Mouse (Mus musculus) ES-E14 (cell line): Measurements from ENCODE around the gene Gpc2. TPM values are rescaled to one million over a fixed set of nuclear protein-coding genes. Genes with fewer than 3 reads are reported as not detected.

ENCODE experiments used
- DNase-seq: peaks from one replicate; pipeline ENCODE4 v3.0.0-alpha.2; 2013; ENCODE audit warnings: low read depth, low spot score
- H3K27ac ChIP-seq: 2 replicates; pipeline ENCODE4 v1.5.1; 2012; ENCODE audit warnings: low read depth, mild to moderate bottlenecking, low read length, moderate library complexity, mixed read lengths; ENCODE audit not compliant: poor library complexity, insufficient read depth, severe bottlenecking
- H3K36me3 ChIP-seq: 2 replicates; pipeline ENCODE4 v1.6.1; 2012; ENCODE audit warnings: mild to moderate bottlenecking, low read length, moderate library complexity, mixed read lengths; ENCODE audit not compliant: control insufficient read depth, poor library complexity, insufficient read depth, severe bottlenecking
- H3K4me1 ChIP-seq, 2 experiments: fragments of 150-350 bp in 1 of 2; sonication (generic) in 1 of 2; 2 replicates each; pipeline ENCODE4 v1.6.1; 2012; ENCODE audit warnings: low read length in 2 of 2, mild to moderate bottlenecking in 1 of 2, mixed read lengths in 1 of 2; ENCODE audit not compliant: control insufficient read depth in 2 of 2, insufficient read depth in 2 of 2, poor library complexity in 1 of 2
- H3K4me3 ChIP-seq, 2 experiments: fragments of 150-350 bp in 1 of 2; sonication (generic) in 1 of 2; 2 replicates each; pipeline ENCODE4 v1.5.1; 2012; ENCODE audit warnings: low read length in 2 of 2, low read depth in 1 of 2, mild to moderate bottlenecking in 1 of 2, mixed read lengths in 1 of 2; ENCODE audit not compliant: insufficient read depth in 1 of 2, poor library complexity in 1 of 2, severe bottlenecking in 1 of 2
- H3K9ac ChIP-seq: 2 replicates; pipeline ENCODE4 v1.6.1; 2012; ENCODE audit warnings: low read depth, mild to moderate bottlenecking, low read length, mixed read lengths; ENCODE audit not compliant: poor library complexity, insufficient read depth, severe bottlenecking
- H3K9me3 ChIP-seq: fragments of 150-350 bp; sonication (generic); 2 replicates; pipeline ENCODE4 v1.6.1; 2012; ENCODE audit warnings: low read depth, mild to moderate bottlenecking, low read length; ENCODE audit not compliant: control insufficient read depth, insufficient read depth
- HCFC1 ChIP-seq: IDR thresholded peaks from 2 replicates; pipeline ENCODE4 v1.6.1; 2012; ENCODE audit warnings: low read length, inconsistent platforms, borderline replicate concordance; ENCODE audit not compliant: insufficient read depth
- ZC3H11A ChIP-seq: IDR thresholded peaks from 2 replicates; pipeline ENCODE4 v1.6.1; 2012; ENCODE audit warnings: low read depth, mild to moderate bottlenecking, inconsistent platforms, low read length, borderline replicate concordance
- in situ Hi-C, 2 experiments: fragments of 600-800 bp; cut with MboI; formaldehyde crosslinking; loops; one replicate each; pipeline ENCODE4 v1.15.1; 2025; ENCODE audit warnings: low sequenced_read_pairs in 2 of 2, inconsistent platforms in 1 of 2; ENCODE audit not compliant: unreplicated experiment in 2 of 2
- total RNA-seq: library from RNA; depleted of rRNA; stranded (reverse); fragments of 300-350 nt; gene quantifications from 2 replicates; pipeline ENCODE4 v1.2.3, GENCODE M21; 2012; rRNA removed

Gene Gpc2
- total RNA-seq, 1 experiment, result 14.9 TPM

GRCm38 (mm10) chr5:138225700-138226099, 54.1 kb downstream of the Gpc2 start, which contains the start of gene Nxpe5:
Gene Nxpe5, plus strand, starts transcription at chr5:138225898.
- H3K4me1 ChIP-seq, result no peaks in the 10 kb centered on the region
- in situ Hi-C loops, result no loop called here
- no peak within 1 kb of the TSS for H3K9ac ChIP-seq
- no peaks in the 10 kb centered on the region for H3K9me3 ChIP-seq
- no peak within 1 kb of the TSS for H3K27ac ChIP-seq
- no peak within 1 kb of the TSS for H3K4me3 ChIP-seq
- no peak for TF ChIP-seq ZC3H11A
- no peak for TF ChIP-seq HCFC1
- no peaks in the 10 kb centered on the region for H3K36me3 ChIP-seq
- no peak for DNase-seq

Other genes with a start within 250 kb of the Gpc2 start
- gene Smok3c, start 226.8 kb downstream of the Gpc2 start, total RNA-seq, result not detected in 2 replicates
- 9.8 and 10.5 TPM in 2 replicates for gene Zkscan1, start 194.9 kb downstream of the Gpc2 start, total RNA-seq
- gene Zscan21, start 163.1 kb downstream of the Gpc2 start, total RNA-seq, result 12.2 and 15.5 TPM in 2 replicates
- gene Zfp113, start 124.3 kb downstream of the Gpc2 start, total RNA-seq, result 3.7 and 5.3 TPM in 2 replicates
- gene Cops6, start 118.9 kb downstream of the Gpc2 start, total RNA-seq, result 98.6 and 122 TPM in 2 replicates
- 42.7 and 44.9 TPM in 2 replicates for gene Ap4m1, start 108.0 kb downstream of the Gpc2 start, total RNA-seq
- 327 and 403 TPM in 2 replicates for gene Mcm7, start 107.6 kb downstream of the Gpc2 start, total RNA-seq
- gene Taf6, start 92.6 kb downstream of the Gpc2 start, total RNA-seq, result 59.3 and 81.1 TPM in 2 replicates
- 43.5 and 59.5 TPM in 2 replicates for gene Cnpy4, start 92.5 kb downstream of the Gpc2 start, total RNA-seq
- 2.5 and 3.1 TPM in 2 replicates for gene Mblac1, start 85.7 kb downstream of the Gpc2 start, total RNA-seq
- 0.09 TPM in 1 of 2 replicates, not detected in the other for gene Nxpe5, start 54.1 kb downstream of the Gpc2 start, total RNA-seq
- 87.2 and 87.3 TPM in 2 replicates for gene Lamtor4, start 24.5 kb downstream of the Gpc2 start, total RNA-seq
- 13.7 and 16.2 TPM in 2 replicates for gene BC037034, start 16.0 kb downstream of the Gpc2 start, total RNA-seq
- 0.58 and 0.94 TPM in 2 replicates for gene Gal3st4, start 7.2 kb downstream of the Gpc2 start, total RNA-seq
- not detected in 2 replicates for gene Gm43720, start within 50 bp of the Gpc2 start, total RNA-seq
- 101 and 108 TPM in 2 replicates for gene Stag3, start 235 bp upstream of the Gpc2 start, total RNA-seq
- gene Pvrig, start 62.0 kb upstream of the Gpc2 start, total RNA-seq, result 1.2 TPM in 2 replicates
- 12.9 and 14.9 TPM in 2 replicates for gene Zfp157, start 161.5 kb upstream of the Gpc2 start, total RNA-seq